Mouse (Mus musculus): ENCODE data around the gene Pdzd7.

GRCm38 (mm10) chr19:45045236-45045635, 281 bp downstream of the Pdzd7 start:
- no peak for TF ChIP-seq POLR2A (IDR thresholded peaks at IDR 0.05; ENCODE audit: borderline replicate concordance, extremely low read depth, insufficient read depth, insufficient read length, poor library complexity, severe bottlenecking)
- no peak for TF ChIP-seq CTCF (IDR thresholded peaks at IDR 0.05; ENCODE audit: borderline replicate concordance, extremely low read depth, insufficient read depth, insufficient read length)
